Mouse (Mus musculus) liver, postnatal 0 days (tissue): ENCODE data around the gene Slc16a10. TPM values are rescaled to one million over a fixed set of nuclear protein-coding genes. Genes with fewer than 3 reads are reported as not detected.
"Not testable (repeated sequence)": the region's sequence is repeated elsewhere in the genome, so short reads cannot be mapped to it uniquely, and the experiment has no call there.

Experiments
- ATAC-seq: fragments of 200-750 bp; cut with Nextera tagmentation; 2 replicates; pipeline ENCODE4 v1.8.0; 2017; ENCODE audit warnings: mild to moderate bottlenecking, moderate library complexity
- DNase-seq: peaks from one replicate; pipeline ENCODE4 v3.0.0-alpha.2; 2016
- H3K27ac ChIP-seq: fragments of 300-500 bp; sonication (generic); 2 replicates; pipeline ENCODE4 v1.5.1; 2014; ENCODE audit warnings: antibody characterized with exemption, moderate library complexity, mild to moderate bottlenecking, low read depth
- H3K27me3 ChIP-seq: fragments of 300-500 bp; sonication (generic); 2 replicates; pipeline ENCODE4 v1.6.1; 2014; ENCODE audit warnings: low read length, control low read depth, mixed read lengths; ENCODE audit not compliant: insufficient read depth
- H3K36me3 ChIP-seq: fragments of 300-500 bp; sonication (generic); replicated peaks from 2 replicates; pipeline ENCODE4 v1.6.1; 2014; ENCODE audit warnings: mild to moderate bottlenecking, control low read depth, low read length, moderate library complexity, mixed read lengths; ENCODE audit not compliant: insufficient read depth
- H3K4me1 ChIP-seq: fragments of 300-500 bp; sonication (generic); 2 replicates; pipeline ENCODE4 v1.6.1; 2014; ENCODE audit warnings: antibody characterized with exemption, mild to moderate bottlenecking, control low read depth; ENCODE audit not compliant: insufficient read depth
- H3K4me2 ChIP-seq: fragments of 300-500 bp; sonication (generic); 2 replicates; pipeline ENCODE4 v1.6.1; 2014; ENCODE audit warnings: low read depth, mild to moderate bottlenecking, low read length, moderate library complexity, mixed read lengths
- H3K4me3 ChIP-seq: fragments of 300-500 bp; sonication (generic); 2 replicates; pipeline ENCODE4 v1.5.1; 2014; ENCODE audit warnings: low read depth, low read length
- H3K9ac ChIP-seq: fragments of 300-500 bp; sonication (generic); replicated peaks from 2 replicates; pipeline ENCODE4 v1.6.1; 2014; ENCODE audit warnings: mild to moderate bottlenecking, moderate library complexity
- H3K9me3 ChIP-seq: fragments of 300-500 bp; sonication (generic); 2 replicates; pipeline ENCODE4 v1.6.1; 2016; ENCODE audit warnings: mild to moderate bottlenecking, control low read depth, low read length, mixed read lengths
- CTCF ChIP-seq: sonication (generic); IDR thresholded peaks from 2 replicates; pipeline ENCODE4 v1.5.1; 2016; ENCODE audit warnings: antibody characterized with exemption, low read depth
- EP300 ChIP-seq: IDR thresholded peaks from 2 replicates; pipeline ENCODE4 v1.6.1; 2016; ENCODE audit warnings: antibody characterized with exemption, low read depth, mild to moderate bottlenecking
- WGBS: fragments of 180-500 bp; shearing (Covaris S2); extraction: QIAGEN DNeasy Blood & Tissue Kit; methylation state at CpG from one replicate; pipeline ENCODE4 v1.1.7; 2014; ENCODE audit not compliant: insufficient replicate concordance; 5-methylcytosine and 5-hydroxymethylcytosine counted together
- polyA plus RNA-seq: library from polyadenylated mRNA; unstranded; fragments of >200 nt; fragmentation: Nextera tagmentation; extraction: Ambion mirVana; gene quantifications from 2 replicates; pipeline ENCODE4 v1.2.1, GENCODE M21; 2015

The Slc16a10 gene
- polyA plus RNA-seq, 1 experiment from 2014 or later: 22.1 TPM

- Histone ChIP-seq H3K9ac (no peak overlapping the region), H3K36me3 (no peaks in the 10 kb centered on the region), H3K4me3 (no peak overlapping the region), H3K4me2 (no peak overlapping the region), H3K4me1 (0 out of 2 replicates have a peak, but pooled peaks cover 4% of the 10 kb centered on the region), H3K27ac (no peak overlapping the region), H3K27me3 (no peaks in the 10 kb centered on the region), H3K9me3 (no peaks in the 10 kb centered on the region)
- no peak for ATAC-seq
- DNase-seq: no peak
- WGBS: 58% methylated on average over 3 of the region's 3 CpGs
- TF ChIP-seq CTCF (no peak), EP300 (no peak)
These were observed 122.6 kb downstream of the Slc16a10 start for GRCm38 (mm10) chr10:40019492-40019891.

- WGBS: 79% methylated on average over 5 of the region's 5 CpGs
- no peaks in the 10 kb centered on the region for H3K27me3 ChIP-seq
- no peak overlapping the region for H3K4me2 ChIP-seq
- no peak overlapping the region for H3K9ac ChIP-seq
- no peak overlapping the region for H3K27ac ChIP-seq
- H3K4me1 ChIP-seq: no peaks in the 10 kb centered on the region
- H3K9me3 ChIP-seq: no peaks in the 10 kb centered on the region
- no peak for ATAC-seq
- no peak overlapping the region for H3K4me3 ChIP-seq
- H3K36me3 ChIP-seq: no peaks in the 10 kb centered on the region
- TF ChIP-seq EP300 (no peak), CTCF (no peak)
- no peak for DNase-seq
These were observed 123.7 kb downstream of the Slc16a10 start for GRCm38 (mm10) chr10:40018261-40018860.

DNA sequence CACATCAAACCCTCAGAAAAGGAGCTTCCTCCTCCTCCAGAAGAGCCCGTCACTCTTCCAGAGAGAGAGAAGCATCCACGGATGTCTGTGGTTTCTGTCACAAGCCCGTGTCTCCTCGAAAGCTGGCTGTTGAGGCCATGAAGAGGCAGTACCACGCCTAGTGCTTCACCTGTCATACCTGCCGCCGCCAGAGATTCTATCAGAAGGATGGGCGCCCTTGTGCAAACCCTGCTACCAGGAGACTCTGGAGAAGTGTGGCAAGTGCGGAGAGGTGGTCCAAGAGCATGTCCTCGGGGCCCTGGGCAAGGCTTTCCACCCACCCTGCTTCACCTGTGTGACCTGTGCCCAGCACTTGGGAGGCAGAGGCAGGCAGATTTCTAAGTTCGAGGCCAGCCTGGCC, 132.5 kb downstream of the Slc16a10 start:
- ATAC-seq: no peak
- TF ChIP-seq EP300: no peak
- TF ChIP-seq CTCF: no peak

GRCm38 (mm10) chr10:40008847-40009246, 133.2 kb downstream of the Slc16a10 start:
- not testable (repeated sequence) for H3K4me1 ChIP-seq, H3K4me2 ChIP-seq
- 72% methylated on average over 4 of the region's 4 CpGs for WGBS

More for the DNA sequence above, 132.5 kb downstream of the Slc16a10 start:
- DNase-seq: no peak
- Histone ChIP-seq H3K9ac (no peak overlapping the region), H3K4me3 (no peak overlapping the region), H3K27me3 (no peaks in the 10 kb centered on the region), H3K4me2 (no peak overlapping the region), H3K4me1 (no peaks in the 10 kb centered on the region), H3K27ac (no peak overlapping the region), H3K9me3 (no peaks in the 10 kb centered on the region), H3K36me3 (no peaks in the 10 kb centered on the region)
- 71% methylated on average over 11 of the region's 11 CpGs for WGBS

DNA sequence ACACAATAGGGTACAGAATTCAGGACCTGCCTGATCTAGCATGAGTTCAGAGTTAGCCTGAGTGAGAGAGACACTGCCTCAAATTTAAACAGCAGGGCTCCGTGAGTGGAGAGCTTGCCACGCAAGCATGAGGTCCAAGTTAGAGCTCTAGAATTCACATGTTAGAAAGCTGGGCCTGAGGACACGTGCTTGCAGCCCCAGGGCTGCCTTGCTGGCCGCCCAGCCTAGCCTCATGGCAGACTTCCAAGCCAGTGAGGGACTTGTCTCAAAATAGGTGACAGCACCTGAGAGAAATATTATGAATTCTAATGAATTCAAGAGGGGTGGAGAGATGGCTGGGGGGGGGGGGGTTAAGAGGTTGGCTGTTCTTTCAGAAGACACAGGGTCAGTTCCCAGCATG, 134.1 kb downstream of the Slc16a10 start:
- H3K36me3 ChIP-seq: no peaks in the 10 kb centered on the region
- DNase-seq (no peak), ATAC-seq (no peak)
- H3K27ac ChIP-seq: peak overlapping the region; percentile 78; the same call in 1 of the 2 replicates
- no peak overlapping the region for H3K4me3 ChIP-seq
- no peaks in the 10 kb centered on the region for H3K27me3 ChIP-seq
- no peak overlapping the region for H3K9ac ChIP-seq
- no peaks in the 10 kb centered on the region for H3K4me1 ChIP-seq
- 85% methylated on average over 4 of the region's 4 CpGs for WGBS
- H3K9me3 ChIP-seq: no peaks in the 10 kb centered on the region
- no peak for TF ChIP-seq CTCF
- TF ChIP-seq EP300: no peak
- no peak overlapping the region for H3K4me2 ChIP-seq

More at GRCm38 (mm10) chr10:40008847-40009246, 133.2 kb downstream of the Slc16a10 start:
- not testable (repeated sequence) for H3K27ac ChIP-seq, H3K4me3 ChIP-seq, H3K9me3 ChIP-seq, ATAC-seq, DNase-seq, H3K36me3 ChIP-seq, H3K9ac ChIP-seq, H3K27me3 ChIP-seq

GRCm38 (mm10) chr10:40006963-40007362, 135.1 kb downstream of the Slc16a10 start:
- DNase-seq: peak; percentile 83
- Histone ChIP-seq H3K4me3 (no peak overlapping the region), H3K9me3 (no peaks in the 10 kb centered on the region), H3K4me2 (no peak overlapping the region), H3K9ac (no peak overlapping the region), H3K27me3 (no peaks in the 10 kb centered on the region), H3K27ac (peak overlapping the region; percentile 78), H3K36me3 (no peaks in the 10 kb centered on the region), H3K4me1 (no peaks in the 10 kb centered on the region)
- TF ChIP-seq EP300: peak; percentile 55; the same call in 1 of the 2 replicates
- no peak for TF ChIP-seq CTCF
- ATAC-seq: peak; percentile 100
- WGBS: 67% methylated on average over 10 of the region's 10 CpGs

DNA sequence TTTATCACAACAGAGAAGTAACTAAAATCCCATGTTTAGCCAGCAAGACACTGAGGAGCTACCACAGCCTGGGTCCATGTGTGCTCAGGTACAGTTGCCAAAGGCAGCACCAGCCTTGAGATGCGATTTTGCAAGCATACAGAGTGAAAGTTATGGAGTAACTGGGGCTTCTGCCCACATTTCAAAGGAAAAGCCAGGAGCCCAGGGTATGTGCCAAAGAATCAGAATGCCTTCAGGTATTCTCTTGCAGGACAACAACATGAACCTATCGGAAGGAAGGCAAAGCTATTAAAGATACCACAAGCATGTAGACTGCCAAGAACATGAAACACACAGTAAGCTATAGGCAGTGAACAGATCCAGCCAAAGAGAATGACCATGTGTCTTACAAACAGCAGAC, 141.3 kb downstream of the Slc16a10 start:
- Histone ChIP-seq H3K36me3 (no peaks in the 10 kb centered on the region), H3K9me3 (no peaks in the 10 kb centered on the region), H3K4me3 (no peak overlapping the region), H3K4me2 (no peak overlapping the region), H3K27me3 (no peaks in the 10 kb centered on the region), H3K4me1 (no peaks in the 10 kb centered on the region), H3K9ac (no peak overlapping the region), H3K27ac (no peak overlapping the region)
- TF ChIP-seq CTCF (no peak), EP300 (no peak)
- DNase-seq: no peak
- WGBS: 85% methylated on average over 2 of the region's 2 CpGs
- ATAC-seq: no peak
